Mouse (Mus musculus) C2C12 (cell line): ENCODE measurements at regions not wholly inside any gene's neighbourhood (a gene's known extent, or its start where the extent isn't known, plus 50 kb on each side); places are given as distances from the start of the nearest gene placed in this dataset.

ENCODE experiments used
- H3K27me3 ChIP-seq: one replicate; pipeline ENCODE4 v1.6.1; 2011; ENCODE audit not compliant: control insufficient read depth, insufficient read depth, insufficient read length
- H3K36me3 ChIP-seq: one replicate; pipeline ENCODE4 v1.6.1; 2011; ENCODE audit not compliant: control insufficient read depth, insufficient read depth
- H3K4me3 ChIP-seq: one replicate; pipeline ENCODE4 v1.5.1; 2011; ENCODE audit warnings: mild to moderate bottlenecking, control low read depth; ENCODE audit not compliant: poor library complexity, insufficient read depth, severe bottlenecking
- H3K79me2 ChIP-seq: one replicate; pipeline ENCODE4 v1.6.1; 2011; ENCODE audit not compliant: control insufficient read depth, insufficient read depth
- H3K79me3 ChIP-seq: one replicate; pipeline ENCODE4 v1.6.1; 2011; ENCODE audit warnings: low read depth, control low read depth
- H3ac ChIP-seq: one replicate; pipeline ENCODE3; 2011; ENCODE audit warnings: low read depth; ENCODE audit not compliant: control insufficient read depth, insufficient read length
- CEBPB ChIP-seq: IDR thresholded peaks from one replicate; pipeline ENCODE4 v1.6.1; 2011; ENCODE audit warnings: low read depth, mild to moderate bottlenecking, control low read depth, moderate library complexity
- CTCF ChIP-seq: IDR thresholded peaks from one replicate; pipeline ENCODE4 v1.5.1; 2011; ENCODE audit not compliant: control insufficient read depth, insufficient read depth, insufficient read length
- FOSL1 ChIP-seq: IDR thresholded peaks from one replicate; pipeline ENCODE4 v1.8.0; 2011; ENCODE audit warnings: mild to moderate bottlenecking, low read length; ENCODE audit not compliant: poor library complexity, insufficient read depth, severe bottlenecking
- MAX ChIP-seq: IDR thresholded peaks from one replicate; pipeline ENCODE4 v1.6.1; 2011; ENCODE audit warnings: mild to moderate bottlenecking, control low read depth
- MYOD1 ChIP-seq: IDR thresholded peaks from one replicate; pipeline ENCODE4 v1.6.1; 2011; ENCODE audit warnings: low read depth; ENCODE audit not compliant: control insufficient read depth, insufficient read length
- MYOG ChIP-seq: IDR thresholded peaks from one replicate; pipeline ENCODE4 v1.6.1; 2011; ENCODE audit not compliant: control insufficient read depth, insufficient read length; ENCODE audit errors: extremely low read depth
- USF1 ChIP-seq: IDR thresholded peaks from one replicate; pipeline ENCODE4 v1.6.1; 2011; ENCODE audit warnings: low read depth, mild to moderate bottlenecking, control low read depth, moderate library complexity

- H3K27me3 ChIP-seq, result no peaks in the 10 kb centered on the region
- no peaks in the 10 kb centered on the region for H3K79me3 ChIP-seq
- no peaks in the 10 kb centered on the region for H3K36me3 ChIP-seq
- H3K4me3 ChIP-seq, result no peak overlapping the region
- no peak for TF ChIP-seq USF1
- TF ChIP-seq CEBPB, result no peak
- TF ChIP-seq MYOG, result no peak
- no peak for TF ChIP-seq MAX
- no peak for TF ChIP-seq MYOD1
- TF ChIP-seq FOSL1, result no peak
- no peak for TF ChIP-seq CTCF
- H3ac ChIP-seq, result no peak overlapping the region
- H3K79me2 ChIP-seq, result no peaks in the 10 kb centered on the region
These were observed 174.4 kb upstream of the Tmem161b start for GRCm38 (mm10) chr13:84047736-84048135.

GRCm38 (mm10) chr13:84052221-84052620 lies 169.9 kb upstream of the Tmem161b start:
- no peaks in the 10 kb centered on the region for H3K79me2 ChIP-seq
- H3K27me3 ChIP-seq, result no peaks in the 10 kb centered on the region
- H3K79me3 ChIP-seq, result no peaks in the 10 kb centered on the region
- TF ChIP-seq CEBPB (no peak), USF1 (no peak), MYOG (no peak), FOSL1 (no peak), MYOD1 (no peak), CTCF (no peak), MAX (no peak)
- H3ac ChIP-seq, result no peak overlapping the region
- no peak overlapping the region for H3K4me3 ChIP-seq
- H3K36me3 ChIP-seq, result no peaks in the 10 kb centered on the region

- no peak overlapping the region for H3K4me3 ChIP-seq
- H3K79me2 ChIP-seq, result no peaks in the 10 kb centered on the region
- no peak overlapping the region for H3ac ChIP-seq
- H3K27me3 ChIP-seq, result peaks cover 3% of the 10 kb centered on the region
- TF ChIP-seq MAX, result no peak
- TF ChIP-seq CTCF, result no peak
- no peak for TF ChIP-seq FOSL1
- no peak for TF ChIP-seq MYOG
- no peak for TF ChIP-seq USF1
- TF ChIP-seq MYOD1, result no peak
- TF ChIP-seq CEBPB, result no peak
- no peaks in the 10 kb centered on the region for H3K79me3 ChIP-seq
- H3K36me3 ChIP-seq, result no peaks in the 10 kb centered on the region
These were observed 167.1 kb upstream of the Tmem161b start for GRCm38 (mm10) chr13:84054956-84055355.

GRCm38 (mm10) chr13:84055576-84055975 lies 166.5 kb upstream of the Tmem161b start:
- Histone ChIP-seq H3ac (no peak overlapping the region), H3K36me3 (no peaks in the 10 kb centered on the region), H3K4me3 (no peak overlapping the region), H3K27me3 (peaks cover 3% of the 10 kb centered on the region), H3K79me2 (no peaks in the 10 kb centered on the region), H3K79me3 (no peaks in the 10 kb centered on the region)
- TF ChIP-seq USF1, result no peak
- TF ChIP-seq CTCF, result no peak
- TF ChIP-seq MAX, result no peak
- no peak for TF ChIP-seq MYOG
- no peak for TF ChIP-seq FOSL1
- no peak for TF ChIP-seq MYOD1
- TF ChIP-seq CEBPB, result no peak

- peaks cover 3% of the 10 kb centered on the region for H3K27me3 ChIP-seq
- TF ChIP-seq CTCF, result no peak
- no peak for TF ChIP-seq MAX
- TF ChIP-seq FOSL1, result no peak
- no peak for TF ChIP-seq CEBPB
- no peak for TF ChIP-seq MYOG
- no peak for TF ChIP-seq MYOD1
- TF ChIP-seq USF1, result no peak
- no peak overlapping the region for H3ac ChIP-seq
- no peaks in the 10 kb centered on the region for H3K79me3 ChIP-seq
- H3K4me3 ChIP-seq, result no peak overlapping the region
- H3K36me3 ChIP-seq, result no peaks in the 10 kb centered on the region
- no peaks in the 10 kb centered on the region for H3K79me2 ChIP-seq
These were observed 165.6 kb upstream of the Tmem161b start for GRCm38 (mm10) chr13:84056451-84056850.

- no peaks in the 10 kb centered on the region for H3K79me3 ChIP-seq
- H3K36me3 ChIP-seq, result no peaks in the 10 kb centered on the region
- no peak overlapping the region for H3K4me3 ChIP-seq
- TF ChIP-seq MAX (no peak), USF1 (no peak), CTCF (no peak), MYOD1 (no peak), FOSL1 (no peak), CEBPB (no peak), MYOG (no peak)
- no peaks in the 10 kb centered on the region for H3K79me2 ChIP-seq
- H3ac ChIP-seq, result no peak overlapping the region
- H3K27me3 ChIP-seq, result peaks cover 3% of the 10 kb centered on the region
These were observed 165.1 kb upstream of the Tmem161b start for GRCm38 (mm10) chr13:84056998-84057397.
